Mouse (Mus musculus): ENCODE results near the gene Flnc. TPM values are rescaled to one million over a fixed set of nuclear protein-coding genes. Genes with fewer than 3 reads are reported as not detected.

Gene Flnc
- polyA plus RNA-seq, 1 experiment, result 11.2 TPM

GRCm38 (mm10) chr6:29471137-29471536 is 38.1 kb downstream of the Flnc start, which contains the start of gene Atp6v1fnb:
TSS of gene Atp6v1fnb (plus strand) at chr6:29471437.
- Histone ChIP-seq H3K4me1 (ENCODE audit: control insufficient read depth, insufficient read depth, low read length) (peaks cover 3% of the 10 kb centered on the region; the same call in 1 of the 2 replicates), H3K4me3 (replicated peaks; ENCODE audit: extremely low read depth, low read depth, low read length) (no peak within 1 kb of the TSS)
- DNase-seq, result no peak
- no peak for TF ChIP-seq POLR2A (IDR thresholded peaks at IDR 0.05; ENCODE audit: borderline replicate concordance, extremely low read depth, low read depth, low read length)
- TF ChIP-seq CTCF (IDR thresholded peaks at IDR 0.05; ENCODE audit: insufficient read depth, low read length), result no peak
- WGBS, result 88% methylated on average over 4 of the region's 4 CpGs

- DNase-seq, result peak; percentile 64
- 7% methylated on average over 33 of the region's 33 CpGs for WGBS
- Histone ChIP-seq H3K4me1 (ENCODE audit: control insufficient read depth, insufficient read depth, low read length) (0 out of 2 replicates have a peak, but pooled peaks cover 3% of the 10 kb centered on the region), H3K4me3 (replicated peaks; ENCODE audit: extremely low read depth, low read depth, low read length) (peak overlapping the region; percentile 17)
- TF ChIP-seq POLR2A (IDR thresholded peaks at IDR 0.05; ENCODE audit: borderline replicate concordance, extremely low read depth, low read depth, low read length) (no peak), CTCF (IDR thresholded peaks at IDR 0.05; ENCODE audit: insufficient read depth, low read length) (no peak)
These were observed 41.1 kb downstream of the Flnc start for GRCm38 (mm10) chr6:29473941-29474691.

DNA sequence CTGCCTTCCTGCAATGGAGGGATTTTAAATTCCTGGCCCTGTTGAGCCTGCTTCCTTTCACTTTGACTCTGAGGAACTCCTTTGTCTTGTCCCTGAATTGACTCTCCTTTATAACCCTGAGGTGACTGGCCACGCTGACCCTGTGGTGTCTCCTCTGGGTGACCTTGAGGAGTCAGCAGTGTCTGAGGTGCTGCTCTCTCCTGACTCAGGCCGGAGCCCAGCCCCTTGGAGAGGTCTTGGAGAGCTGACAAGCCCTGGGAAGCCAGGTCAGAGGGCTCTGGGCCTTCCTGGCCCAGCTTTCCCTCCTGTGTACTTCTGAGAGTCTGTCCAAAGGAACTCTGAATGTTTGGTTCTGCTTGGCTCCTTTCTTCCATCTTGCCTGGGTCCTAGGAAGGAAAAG is 41.7 kb downstream of the Flnc start:
- Histone ChIP-seq H3K4me3 (replicated peaks; ENCODE audit: extremely low read depth, low read depth, low read length) (no peak overlapping the region), H3K4me1 (ENCODE audit: control insufficient read depth, insufficient read depth, low read length) (0 out of 2 replicates have a peak, but pooled peaks cover 3% of the 10 kb centered on the region)
- DNase-seq, result no peak
- WGBS, result 67% methylated on average over 2 of the region's 2 CpGs
- TF ChIP-seq CTCF (IDR thresholded peaks at IDR 0.05; ENCODE audit: insufficient read depth, low read length) (no peak), POLR2A (IDR thresholded peaks at IDR 0.05; ENCODE audit: borderline replicate concordance, extremely low read depth, low read depth, low read length) (no peak)

DNA sequence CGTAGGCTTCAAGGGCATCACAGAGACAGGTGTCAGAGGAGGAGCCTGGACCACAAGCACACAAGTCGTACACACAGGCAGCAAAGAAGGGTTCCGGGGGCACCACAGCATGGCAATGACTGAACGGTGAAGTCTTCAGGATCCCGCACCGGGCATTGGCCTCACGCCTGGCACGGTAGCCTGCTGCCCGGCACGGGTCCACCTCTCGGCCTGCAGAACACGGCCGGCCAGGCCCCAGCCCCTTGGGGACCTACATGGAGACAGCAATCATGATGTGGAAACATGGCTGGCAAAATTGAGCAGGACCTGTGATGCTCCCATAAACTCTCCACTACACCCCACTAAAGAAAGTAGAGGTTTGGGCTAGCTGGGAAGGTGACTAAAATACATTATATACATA is 49.6 kb downstream of the Flnc start:
- TF ChIP-seq POLR2A (IDR thresholded peaks at IDR 0.05; ENCODE audit: borderline replicate concordance, extremely low read depth, low read depth, low read length), result no peak
- 95% methylated on average over 13 of the region's 13 CpGs for WGBS
- Histone ChIP-seq H3K4me1 (ENCODE audit: control insufficient read depth, insufficient read depth, low read length) (peaks cover 2% of the 10 kb centered on the region; the same call in 1 of the 2 replicates), H3K4me3 (replicated peaks; ENCODE audit: extremely low read depth, low read depth, low read length) (no peak overlapping the region)
- DNase-seq, result no peak

DNA sequence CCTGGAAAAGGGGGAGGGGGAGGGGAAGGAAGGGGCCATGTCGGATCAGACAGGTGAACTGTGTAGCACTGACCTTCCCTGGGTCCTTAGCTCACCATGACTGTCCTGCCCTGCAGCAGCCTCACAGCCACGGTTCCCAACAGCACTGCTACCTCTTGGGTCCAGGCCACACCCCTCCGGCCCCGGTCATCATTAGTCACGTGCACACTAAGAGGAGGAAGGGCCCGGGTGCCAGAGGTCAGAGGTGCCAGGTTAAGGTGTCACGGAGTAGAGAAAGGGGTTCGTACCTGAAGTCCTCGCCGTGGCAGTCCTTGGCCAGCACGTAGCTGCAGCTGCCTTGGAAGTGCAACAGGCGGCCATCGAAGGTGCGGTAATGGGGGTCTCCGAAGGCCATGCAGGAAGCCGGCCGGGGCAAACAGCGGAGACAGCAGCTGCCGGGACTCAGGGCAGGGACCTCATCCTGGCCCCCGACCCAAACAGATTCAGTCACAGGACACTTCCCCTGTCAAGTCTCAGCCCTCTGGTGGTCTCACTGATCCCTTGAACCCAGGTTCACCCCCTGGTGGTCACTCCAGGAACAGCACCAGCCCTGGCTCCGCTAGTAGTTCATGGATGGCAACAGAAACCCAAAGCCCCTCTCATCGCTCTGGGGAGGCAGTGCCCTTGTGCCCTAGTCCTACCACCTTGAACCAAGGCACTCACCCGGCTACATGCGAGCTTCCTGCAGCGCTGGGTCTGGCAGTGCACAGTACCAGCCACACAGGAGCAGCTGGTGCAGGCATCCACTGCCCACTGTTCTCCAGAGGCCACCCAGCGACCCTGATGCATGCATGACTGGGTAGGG is 51.9 kb downstream of the Flnc start:
- H3K4me1 ChIP-seq (ENCODE audit: control insufficient read depth, insufficient read depth, low read length), result peaks cover 2% of the 10 kb centered on the region; the same call in 1 of the 2 replicates
- peak overlapping the region; percentile 52 for H3K4me3 ChIP-seq (replicated peaks; ENCODE audit: extremely low read depth, low read depth, low read length)
- DNase-seq, result peak; percentile 64
- TF ChIP-seq POLR2A (IDR thresholded peaks at IDR 0.05; ENCODE audit: borderline replicate concordance, extremely low read depth, low read depth, low read length) (no peak), CTCF (IDR thresholded peaks at IDR 0.05; ENCODE audit: insufficient read depth, low read length) (peak; percentile 92)
- WGBS, result 8% methylated on average over 26 of the region's 26 CpGs

DNA sequence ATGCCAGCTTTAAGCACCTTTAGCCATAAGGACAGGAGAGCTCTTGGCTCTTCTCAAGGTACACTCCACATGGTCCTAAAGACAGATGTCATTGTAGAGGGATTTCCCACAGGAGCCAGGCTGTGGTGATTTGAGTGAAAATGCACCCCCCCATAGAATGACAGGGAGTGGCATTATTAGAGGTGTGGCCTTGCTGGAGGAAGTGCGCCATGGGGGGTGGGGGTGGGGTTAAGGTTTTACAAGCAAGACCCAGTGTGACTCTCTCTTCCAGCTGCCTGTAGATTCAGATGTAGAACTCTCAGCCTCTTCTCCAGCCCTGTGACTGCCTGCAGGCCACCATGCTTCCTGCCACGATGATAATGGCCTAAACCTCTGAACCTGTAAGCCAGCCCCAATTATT is 52.9 kb downstream of the Flnc start:
- 54% methylated on average over 2 of the region's 2 CpGs for WGBS
- DNase-seq, result no peak
- Histone ChIP-seq H3K4me1 (ENCODE audit: control insufficient read depth, insufficient read depth, low read length) (peaks cover 2% of the 10 kb centered on the region; the same call in 1 of the 2 replicates), H3K4me3 (replicated peaks; ENCODE audit: extremely low read depth, low read depth, low read length) (no peak overlapping the region)
- no peak for TF ChIP-seq CTCF (IDR thresholded peaks at IDR 0.05; ENCODE audit: insufficient read depth, low read length)
- TF ChIP-seq POLR2A (IDR thresholded peaks at IDR 0.05; ENCODE audit: borderline replicate concordance, extremely low read depth, low read depth, low read length), result no peak

GRCm38 (mm10) chr6:29494101-29494500 is 61.0 kb downstream of the Flnc start:
- TF ChIP-seq POLR2A (IDR thresholded peaks at IDR 0.05; ENCODE audit: borderline replicate concordance, extremely low read depth, low read depth, low read length) (no peak), CTCF (IDR thresholded peaks at IDR 0.05; ENCODE audit: insufficient read depth, low read length) (no peak)
- 72% methylated on average over 4 of the region's 4 CpGs for WGBS
- Histone ChIP-seq H3K4me1 (ENCODE audit: control insufficient read depth, insufficient read depth, low read length) (no peaks in the 10 kb centered on the region), H3K4me3 (replicated peaks; ENCODE audit: extremely low read depth, low read depth, low read length) (no peak overlapping the region)
- no peak for DNase-seq

GRCm38 (mm10) chr6:29496270-29496669 is 63.2 kb downstream of the Flnc start:
- no peak overlapping the region for H3K4me3 ChIP-seq (replicated peaks; ENCODE audit: extremely low read depth, low read depth, low read length)
- no peak for TF ChIP-seq CTCF (IDR thresholded peaks at IDR 0.05; ENCODE audit: insufficient read depth, low read length)
- TF ChIP-seq POLR2A (IDR thresholded peaks at IDR 0.05; ENCODE audit: borderline replicate concordance, extremely low read depth, low read depth, low read length), result no peak
- H3K4me1 ChIP-seq (ENCODE audit: control insufficient read depth, insufficient read depth, low read length), result no peaks in the 10 kb centered on the region
- no peak for DNase-seq
- 32% methylated on average over 25 of the region's 25 CpGs for WGBS

GRCm38 (mm10) chr6:29497791-29498190 is 64.7 kb downstream of the Flnc start:
- H3K4me3 ChIP-seq (replicated peaks; ENCODE audit: extremely low read depth, low read depth, low read length), result no peak overlapping the region
- DNase-seq, result no peak
- WGBS, result 37% methylated on average over 2 of the region's 2 CpGs
- no peaks in the 10 kb centered on the region for H3K4me1 ChIP-seq (ENCODE audit: control insufficient read depth, insufficient read depth, low read length)
- no peak for TF ChIP-seq CTCF (IDR thresholded peaks at IDR 0.05; ENCODE audit: insufficient read depth, low read length)
- TF ChIP-seq POLR2A (IDR thresholded peaks at IDR 0.05; ENCODE audit: borderline replicate concordance, extremely low read depth, low read depth, low read length), result no peak
